Comparison of ENCODE assay signal across 22 mouse cellular contexts in genomic region chr9:57978858-57979257, GRCm38 (mm10). TPM values are rescaled to one million over a fixed set of nuclear protein-coding genes. Genes with fewer than 3 reads are reported as not detected.
DNase-seq lines count a peak whose midpoint lies in the region; ATAC-seq and TF ChIP-seq lines count a peak whose summit lies in the region.
"Had no signal": no experiment of that assay in that cellular context is flagged by ENCODE, and none has a peak within 500 bp of the region (broad histone marks: within the 10 kb centered on the region; RNA-seq: fewer than 3 reads in every experiment).

No protein-coding gene starts in this region.

- H3K4me1 ChIP-seq in CH12.LX (ENCODE audit: control insufficient read depth in 1 of 2, insufficient read depth in 2 of 2), result peaks cover 39 to 75% of the 10 kb centered on the region in 2 experiments
- H3K4me1 ChIP-seq in intestine, embryonic 15.5 days (replicated peaks), result peaks cover 9% of the 10 kb centered on the region
- peaks cover 10% of the 10 kb centered on the region; the same call in 1 of the 2 replicates for H3K4me1 ChIP-seq in intestine, postnatal 0 days (replicated peaks; ENCODE audit: control insufficient read depth, insufficient read depth, low read length)
- H3K4me1 ChIP-seq: embryonic facial prominence, embryonic 10.5 days; embryonic facial prominence, embryonic 12.5 days; forebrain, embryonic 13.5 days; forebrain, embryonic 15.5 days had no signal

- peak; percentile 87 for ATAC-seq in intestine, embryonic 15.5 days
- peak; percentile 76 for ATAC-seq in intestine, postnatal 0 days
- ATAC-seq: activated CD4-positive, CD25-positive, alpha-beta regulatory T cell, adult 4 months; forebrain, embryonic 13.5 days; forebrain, embryonic 15.5 days; forebrain, postnatal 0 days; Patski had no signal

- dilution Hi-C loops in CH12.LX (cut with MboI; ENCODE audit: extremely low pct_ligation_motif_present, extremely low pct_unique_long_range_greater_than_20kb, low sequenced_read_pairs), result no loop called here

- no peak; the same call in 1 of the 2 replicates for TF ChIP-seq POLR2A in CH12.LX (IDR thresholded peaks at IDR 0.05; ENCODE audit: low read depth, low read length)

- peaks cover 12% of the 10 kb centered on the region for H3K9me3 ChIP-seq in CH12.LX (replicated peaks; ENCODE audit: low read length)
- H3K9me3 ChIP-seq in intestine, embryonic 15.5 days, result no peaks in the 10 kb centered on the region
- no peaks in the 10 kb centered on the region for H3K9me3 ChIP-seq in intestine, postnatal 0 days (ENCODE audit: control insufficient read depth)
- H3K9me3 ChIP-seq: embryonic facial prominence, embryonic 12.5 days; forebrain, embryonic 13.5 days; forebrain, embryonic 15.5 days; G1E had no signal

- H3K79me2 ChIP-seq in CH12.LX (replicated peaks; ENCODE audit: control insufficient read depth, extremely low read depth, insufficient read depth, poor library complexity, severe bottlenecking), result 0 out of 2 replicates have a peak, but pooled peaks cover 2% of the 10 kb centered on the region

- no peaks in the 10 kb centered on the region for H3K36me3 ChIP-seq in CH12.LX (replicated peaks in 1 of 2; ENCODE audit: control insufficient read depth in 1 of 2, insufficient read depth in 1 of 2, low read length in 1 of 2)
- no peaks in the 10 kb centered on the region for H3K36me3 ChIP-seq in intestine, embryonic 15.5 days
- no peaks in the 10 kb centered on the region for H3K36me3 ChIP-seq in intestine, postnatal 0 days (ENCODE audit: control insufficient read depth, insufficient read depth)
- H3K36me3 ChIP-seq: embryonic facial prominence, embryonic 10.5 days; embryonic facial prominence, embryonic 12.5 days; forebrain, embryonic 15.5 days; G1E had no signal

- H3K27ac ChIP-seq in CH12.LX (ENCODE audit: insufficient read depth, low read depth), result peak overlapping the region; percentile 99
- H3K27ac ChIP-seq in intestine, embryonic 15.5 days, result no peak overlapping the region
- H3K27ac ChIP-seq in intestine, postnatal 0 days (ENCODE audit: low read depth, low read length), result peak overlapping the region; percentile 54
- H3K27ac ChIP-seq: embryonic facial prominence, embryonic 10.5 days; embryonic facial prominence, embryonic 12.5 days; forebrain, embryonic 13.5 days; forebrain, embryonic 15.5 days had no signal

- peak overlapping the region in 2 of 3 experiments; percentile 10 to 25 for H3K4me3 ChIP-seq in CH12.LX (replicated peaks in 1 of 3; ENCODE audit: low read depth in 2 of 3, low read length in 2 of 3, poor library complexity in 1 of 3)
- no peak overlapping the region for H3K4me3 ChIP-seq in intestine, embryonic 15.5 days (replicated peaks)
- H3K4me3 ChIP-seq in intestine, postnatal 0 days (ENCODE audit: low read depth, low read length), result no peak overlapping the region
- H3K4me3 ChIP-seq: embryonic facial prominence, embryonic 10.5 days; embryonic facial prominence, embryonic 12.5 days; forebrain, embryonic 13.5 days; forebrain, embryonic 15.5 days had no signal

- TF ChIP-seq RAD21 in CH12.LX (IDR thresholded peaks at IDR 0.05; ENCODE audit: low read depth, low read length), result no peak

- H3K9ac ChIP-seq in CH12.LX (ENCODE audit: insufficient read depth, low read depth), result peak overlapping the region; percentile 64
- H3K9ac ChIP-seq in intestine, embryonic 15.5 days, result no peak overlapping the region
- H3K9ac ChIP-seq in intestine, postnatal 0 days (ENCODE audit: low read depth, low read length), result no peak overlapping the region
- H3K9ac ChIP-seq: embryonic facial prominence, embryonic 12.5 days; forebrain, embryonic 13.5 days; forebrain, embryonic 15.5 days; forebrain, postnatal 0 days had no signal

- no peaks in the 10 kb centered on the region for H3K27me3 ChIP-seq in CH12.LX (replicated peaks)
- H3K27me3 ChIP-seq in intestine, embryonic 15.5 days (replicated peaks), result no peaks in the 10 kb centered on the region
- H3K27me3 ChIP-seq in intestine, postnatal 0 days (replicated peaks; ENCODE audit: control insufficient read depth, insufficient read depth, low read length), result no peaks in the 10 kb centered on the region
- H3K27me3 ChIP-seq: embryonic facial prominence, embryonic 12.5 days; forebrain, embryonic 13.5 days; forebrain, embryonic 15.5 days; Patski had no signal

- in situ Hi-C loops in CH12.LX (cut with MboI; ENCODE audit: low pct_ligation_motif_present, low pct_unique_long_range_greater_than_20kb, low sequenced_read_pairs), result no loop called here

- H3K4me2 ChIP-seq in CH12.LX (ENCODE audit: insufficient read depth, low read depth, poor library complexity, severe bottlenecking), result peak overlapping the region; percentile 35
- H3K4me2 ChIP-seq in intestine, embryonic 15.5 days (replicated peaks), result no peak overlapping the region
- no peak overlapping the region for H3K4me2 ChIP-seq in intestine, postnatal 0 days (replicated peaks; ENCODE audit: low read depth)
- H3K4me2 ChIP-seq: embryonic facial prominence, embryonic 12.5 days; forebrain, embryonic 13.5 days; forebrain, embryonic 15.5 days had no signal

- DNase-seq in CH12.LX (ENCODE audit: extremely low read depth), result no peak
- no peak for DNase-seq in spleen, postnatal 4 days (ENCODE audit: low spot score in 2 of 2)
- DNase-seq in adrenal gland, adult (ENCODE audit: inconsistent age in 2 of 2, low spot score in 1 of 2), result no peak
- DNase-seq: adrenal gland, adult 2 months; adrenal gland, postnatal 10 days; adrenal gland, postnatal 25 days; cerebellum, adult 11-12 months; cerebellum, adult 2 months; cerebellum, adult 9-10 months; cerebellum, postnatal 10 days; cerebellum, postnatal 25 days; forebrain, postnatal 0 days had no signal

- 32% methylated on average over 3 of the region's 3 CpGs for WGBS in intestine, embryonic 15.5 days
- 14% methylated on average over 3 of the region's 3 CpGs for WGBS in intestine, postnatal 0 days

- TF ChIP-seq EP300 in CH12.LX (IDR thresholded peaks at IDR 0.05; ENCODE audit: low read length), result no peak

- TF ChIP-seq CTCF in CH12.LX (conservative IDR thresholded peaks at IDR 0.05 in 1 of 2, IDR thresholded peaks at IDR 0.05 in 1 of 2; ENCODE audit: low read depth in 2 of 2, low read length in 2 of 2), result no peak
- TF ChIP-seq CTCF in intestine, postnatal 0 days (IDR thresholded peaks at IDR 0.05; ENCODE audit: low read depth), result no peak

TF ChIP-seq in CH12.LX, 34 proteins besides CTCF, POLR2A, EP300 and RAD21:
- TF ChIP-seq TCF12 (IDR thresholded peaks at IDR 0.05; ENCODE audit: low read depth, low read length), result 0 out of 2 replicates have a peak, but pooled peaks have one; percentile 6
- TF ChIP-seq ZNF384 (IDR thresholded peaks at IDR 0.05; ENCODE audit: low read depth, low read length), result no peak
- no peak for TF ChIP-seq ELF1 (IDR thresholded peaks at IDR 0.05; ENCODE audit: low read depth, low read length)
- TF ChIP-seq JUN (IDR thresholded peaks at IDR 0.05; ENCODE audit: insufficient read depth, low read depth, low read length), result no peak
- no peak for TF ChIP-seq UBTF (IDR thresholded peaks at IDR 0.05; ENCODE audit: low read depth, low read length)
- peak; percentile 30; the same call in 1 of the 2 replicates for TF ChIP-seq MAFK (IDR thresholded peaks at IDR 0.05; ENCODE audit: insufficient replicate concordance, low read length)
- no peak for TF ChIP-seq HCFC1 (IDR thresholded peaks at IDR 0.05; ENCODE audit: low read depth, low read length)
- no peak for TF ChIP-seq CHD1 (IDR thresholded peaks at IDR 0.05; ENCODE audit: low read depth, low read length)
- TF ChIP-seq KAT2A (IDR thresholded peaks at IDR 0.05; ENCODE audit: insufficient replicate concordance, low read length), result no peak

RNA-seq across cellular contexts. Expression of gene Cyp11a1, which starts 27.4 kb away (rescaled TPM):
- total RNA-seq in CH12.LX (2012; rRNA removed), result 2.6 and 4.6 TPM in 2 replicates
- 8.3 and 9.0 TPM in 2 replicates for total RNA-seq in CH12.LX (2014; rRNA removed)
- polyA plus RNA-seq in CH12.LX (2012; ENCODE audit: insufficient read length, low read depth), result 12.1 and 12.8 TPM in 2 replicates
- 9.3 and 22.1 TPM in 2 replicates for polyA plus RNA-seq in intestine, embryonic 15.5 days (2015; fragmentation: Nextera tagmentation; extraction: Ambion mirVana)
- 4.4 and 7.8 TPM in 2 replicates for polyA plus RNA-seq in intestine, postnatal 0 days (2015; fragmentation: Nextera tagmentation; extraction: Ambion mirVana)
- polyA plus RNA-seq: activated CD4-positive, CD25-positive, alpha-beta regulatory T cell, adult 4 months; embryonic facial prominence, embryonic 10.5 days; forebrain, embryonic 11.5 days had no signal

RNA-seq across cellular contexts. Expression of gene Sema7a, which starts 38.9 kb away (rescaled TPM):
- 113 and 181 TPM in 2 replicates for total RNA-seq in CH12.LX (2012; rRNA removed)
- total RNA-seq in CH12.LX (2014; rRNA removed), result 78.2 and 88.6 TPM in 2 replicates
- polyA plus RNA-seq in CH12.LX (2012; ENCODE audit: insufficient read length, low read depth), result 81.9 and 89.4 TPM in 2 replicates
- polyA plus RNA-seq in intestine, embryonic 15.5 days (2015; fragmentation: Nextera tagmentation; extraction: Ambion mirVana), result 0.58 and 0.89 TPM in 2 replicates
- 6.9 and 7.1 TPM in 2 replicates for polyA plus RNA-seq in intestine, postnatal 0 days (2015; fragmentation: Nextera tagmentation; extraction: Ambion mirVana)
- total RNA-seq: G1E had no signal

Comparison
In these comparisons a context has a peak if more than half of its experiments do, and no peak if none do; other contexts are left out.
1. H3K4me3 ChIP-seq: peak in CH12.LX (2 of 3); none in intestine, embryonic 15.5 days (single experiment) and intestine, postnatal 0 days (single experiment).
2. RNA of gene Sema7a, which starts 38.9 kb away (polyA plus RNA-seq): 81.9 to 89.4 TPM in CH12.LX; 6.9 to 7.1 TPM in intestine, postnatal 0 days and 0.58 to 0.89 TPM in intestine, embryonic 15.5 days; every median in the first group is over 10 times any median in the second.